Mouse (Mus musculus) ovary, postnatal 10 days (tissue): Measurements from ENCODE around the gene Fchsd2.

Experiments
- DNase-seq: peaks from one replicate; pipeline ENCODE4 v3.0.0; 2022; ENCODE audit warnings: low spot score

Gene Fchsd2

DNA sequence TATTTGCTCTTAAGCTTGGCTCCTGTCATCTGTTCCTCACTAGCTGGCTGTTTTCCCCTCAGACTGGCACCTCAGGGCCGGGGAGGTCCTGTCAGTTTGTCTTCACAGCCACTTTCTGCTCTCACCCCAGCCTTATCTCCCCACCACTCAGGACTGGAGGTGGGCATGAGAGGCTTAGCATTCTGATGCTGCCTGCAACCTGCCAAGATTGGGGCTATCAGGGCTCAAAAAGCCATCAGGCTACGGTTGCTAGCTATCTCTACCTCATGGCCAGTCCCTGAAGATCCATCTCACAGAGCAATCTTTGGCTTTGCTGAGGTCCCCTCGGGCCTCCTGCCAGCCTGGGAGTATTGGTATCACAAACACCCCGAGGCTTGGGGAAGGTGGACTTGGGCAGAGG is 226.2 kb downstream of the Fchsd2 start:
- DNase-seq, result no peak

DNA sequence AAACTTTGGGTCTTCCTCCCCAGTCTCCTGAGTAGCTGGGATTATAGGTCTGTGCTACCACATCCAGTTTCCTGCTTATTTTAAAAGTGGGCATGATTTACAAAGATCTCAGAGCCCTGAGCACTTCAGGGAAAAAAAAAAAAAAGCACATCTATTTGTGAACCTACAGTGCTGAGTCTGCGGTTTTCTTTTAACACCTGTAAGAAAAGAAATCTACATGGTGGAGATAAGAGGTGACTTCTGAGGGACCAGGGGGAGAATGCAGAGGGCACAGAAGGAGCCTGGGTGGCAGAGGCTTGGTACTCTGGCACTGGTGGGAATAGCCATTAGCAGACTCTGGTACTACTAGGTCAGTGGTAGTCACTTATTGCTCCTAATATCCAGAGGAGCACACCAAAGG is 227.1 kb downstream of the Fchsd2 start:
- DNase-seq, result no peak

DNA sequence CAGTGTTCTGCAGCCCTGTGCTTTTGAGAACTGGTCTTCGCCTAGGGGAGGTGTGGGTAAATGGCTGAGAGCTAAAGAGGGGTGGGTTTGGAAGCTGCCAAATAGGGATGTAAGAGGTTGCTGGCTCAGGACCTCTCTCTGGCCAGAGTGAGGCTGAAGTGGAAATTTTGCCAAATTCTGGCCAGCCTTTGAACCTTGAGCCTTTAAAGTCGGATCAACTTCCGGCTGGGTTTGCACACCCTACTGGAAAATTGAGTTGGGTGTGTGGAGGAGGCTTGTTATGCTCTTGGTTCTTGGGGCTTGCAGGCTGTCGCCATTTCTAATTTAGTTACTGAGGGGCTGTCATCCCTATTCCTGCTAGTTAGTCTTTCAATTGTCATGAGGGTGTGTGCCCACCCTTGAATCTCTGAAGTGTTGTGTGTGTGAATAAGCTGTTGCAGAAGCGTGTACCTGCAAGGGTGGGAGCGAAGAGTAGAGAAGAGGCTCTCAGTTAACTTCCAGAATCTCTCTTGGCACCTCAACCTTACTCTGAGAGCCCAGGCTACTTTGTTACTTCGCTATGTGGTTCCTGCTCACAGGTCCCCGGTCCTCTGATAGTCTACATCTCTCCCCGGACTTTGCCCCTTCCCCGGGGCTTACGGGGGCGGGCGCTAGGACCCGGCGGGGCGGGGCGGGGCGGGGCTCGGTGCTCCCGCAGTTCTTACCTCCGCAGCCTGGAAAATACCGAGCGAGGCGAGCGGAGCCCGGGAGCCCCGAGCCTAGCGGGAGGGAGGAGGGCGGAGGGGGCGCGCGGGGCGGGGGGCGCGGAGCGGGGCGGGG is 227.9 kb downstream of the Fchsd2 start:
- DNase-seq, result peak; percentile 10

DNA sequence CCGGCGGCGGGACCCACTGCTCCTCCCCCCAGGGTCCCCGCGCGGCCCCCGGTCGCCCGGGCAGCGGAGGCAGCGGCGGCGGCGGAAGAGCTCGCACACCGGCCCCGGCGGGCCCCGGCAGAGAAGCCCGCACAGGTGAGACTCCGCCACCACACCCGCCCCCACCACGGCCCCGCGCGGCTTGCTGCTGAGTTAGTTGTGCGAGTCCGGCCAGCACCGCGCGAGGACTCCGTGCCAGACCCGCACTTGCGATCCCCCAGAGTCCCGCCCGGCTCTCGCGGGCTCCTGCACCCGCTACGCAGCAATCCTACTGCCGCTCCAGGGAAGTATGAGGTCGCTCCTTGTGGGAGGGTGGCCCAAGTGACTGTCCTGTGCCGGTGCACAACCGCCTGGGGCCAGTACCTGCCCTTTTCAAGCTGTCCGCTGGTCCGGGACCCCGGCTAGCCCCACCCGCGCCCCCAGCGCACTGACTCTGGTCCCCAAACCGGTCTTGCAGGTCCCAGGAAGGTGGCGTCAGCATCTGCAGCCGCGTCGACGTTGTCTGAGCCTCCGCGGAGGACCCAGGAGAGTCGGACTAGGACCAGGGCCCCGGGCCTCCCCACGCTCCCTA is 228.7 kb downstream of the Fchsd2 start:
- DNase-seq, result peak; percentile 35

DNA sequence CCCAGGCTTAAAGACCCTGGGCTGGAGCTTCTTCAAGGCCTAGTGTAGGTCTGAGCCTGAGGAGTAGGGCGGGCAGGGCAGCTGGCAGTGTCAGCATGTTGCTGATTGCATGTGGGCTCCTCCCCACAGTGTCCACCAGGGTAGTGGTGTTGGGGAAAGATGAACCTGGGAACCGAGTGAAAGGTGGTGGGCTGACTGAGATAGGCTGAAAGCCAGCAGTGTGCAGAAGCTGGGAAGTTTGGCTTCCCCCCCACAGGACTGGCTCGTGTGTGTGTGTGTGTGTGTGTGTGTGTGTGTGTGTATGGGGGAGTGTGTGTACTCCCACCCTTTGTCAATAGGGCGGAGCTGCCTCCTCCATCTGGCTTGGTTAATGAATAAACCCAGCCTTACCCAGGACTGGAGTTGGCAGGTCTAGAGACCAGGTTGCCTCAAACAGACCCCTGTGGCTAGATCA is 230.5 kb downstream of the Fchsd2 start:
- no peak for DNase-seq

DNA sequence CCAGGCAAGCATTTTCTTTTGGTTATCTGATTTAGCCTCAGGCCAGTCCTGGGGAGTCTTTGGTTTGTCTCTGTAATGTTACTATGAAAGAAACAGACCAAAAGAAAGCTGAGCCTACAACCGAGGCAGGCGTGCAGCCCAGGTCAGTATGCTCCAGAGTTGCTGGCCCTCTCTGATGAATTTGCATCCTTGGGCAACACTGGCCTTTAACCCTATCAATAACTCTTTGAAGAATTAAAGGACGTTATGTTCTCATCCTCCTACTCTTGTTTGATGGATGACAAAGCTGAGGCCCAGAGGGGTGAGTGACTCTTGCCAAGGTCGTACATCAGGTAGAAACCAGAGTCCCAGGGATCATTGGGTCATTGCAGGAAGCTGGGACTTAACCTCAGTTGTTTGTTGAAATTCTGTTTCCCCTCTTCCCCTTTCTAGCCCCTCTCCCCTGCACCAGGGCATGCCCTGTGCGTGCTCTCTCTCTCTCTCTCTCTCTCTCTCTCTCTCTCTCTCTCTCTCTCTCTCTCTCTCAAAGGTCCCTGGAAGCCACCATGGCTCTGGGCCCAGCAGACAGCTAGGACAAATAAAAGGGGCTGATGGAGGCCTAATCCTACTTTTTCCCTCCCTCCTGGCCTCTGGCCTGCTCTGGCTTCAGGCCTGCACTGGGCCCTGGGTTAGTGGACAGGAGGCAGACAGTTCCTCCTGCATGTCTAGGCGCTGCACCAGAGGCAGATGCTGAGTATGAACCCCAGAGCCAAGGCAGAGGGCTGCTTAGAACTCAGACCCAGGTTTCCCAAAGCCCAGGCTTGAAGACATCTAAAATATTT is 231.7 kb downstream of the Fchsd2 start:
- DNase-seq, result no peak

DNA sequence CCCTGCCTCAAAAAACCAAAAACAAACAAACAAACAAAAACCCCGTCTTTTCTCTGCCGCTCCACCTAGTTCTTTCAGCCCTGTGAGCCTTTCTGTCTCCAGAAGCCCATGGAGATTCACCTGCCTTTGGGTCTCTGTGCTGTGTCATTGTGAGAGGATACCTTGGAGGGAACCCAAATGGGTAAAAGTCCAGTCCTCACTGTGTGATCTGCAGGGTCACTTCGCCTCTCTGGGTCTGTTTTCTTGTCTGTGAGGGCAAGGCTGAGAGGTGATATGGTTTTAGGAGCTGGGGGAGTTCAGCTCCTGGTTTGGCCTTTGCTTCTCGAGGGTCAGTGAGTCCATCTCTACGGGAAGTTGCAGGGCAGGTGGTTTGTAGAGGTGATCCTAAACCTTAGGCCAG is 233.3 kb downstream of the Fchsd2 start:
- no peak for DNase-seq

DNA sequence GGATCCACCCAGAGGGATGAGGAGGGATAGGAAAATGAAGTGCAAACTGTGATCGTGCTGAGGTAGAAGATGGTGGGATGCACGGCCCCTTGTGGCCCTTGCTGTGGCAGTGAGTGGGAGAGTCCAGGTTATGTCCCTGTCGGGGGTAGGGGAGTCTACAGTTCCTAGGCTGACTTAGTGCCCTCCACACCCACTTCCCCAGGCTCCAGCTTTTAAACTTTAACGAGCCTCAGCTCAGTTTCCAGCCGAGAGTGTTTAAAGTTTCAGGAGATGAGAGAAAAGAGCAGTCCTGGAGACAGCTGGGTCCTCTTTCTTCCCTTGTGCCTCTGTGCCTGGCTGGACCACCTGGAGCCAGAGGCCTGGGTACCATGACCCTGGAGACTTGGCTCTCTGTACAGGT is 234.6 kb downstream of the Fchsd2 start:
- no peak for DNase-seq

DNA sequence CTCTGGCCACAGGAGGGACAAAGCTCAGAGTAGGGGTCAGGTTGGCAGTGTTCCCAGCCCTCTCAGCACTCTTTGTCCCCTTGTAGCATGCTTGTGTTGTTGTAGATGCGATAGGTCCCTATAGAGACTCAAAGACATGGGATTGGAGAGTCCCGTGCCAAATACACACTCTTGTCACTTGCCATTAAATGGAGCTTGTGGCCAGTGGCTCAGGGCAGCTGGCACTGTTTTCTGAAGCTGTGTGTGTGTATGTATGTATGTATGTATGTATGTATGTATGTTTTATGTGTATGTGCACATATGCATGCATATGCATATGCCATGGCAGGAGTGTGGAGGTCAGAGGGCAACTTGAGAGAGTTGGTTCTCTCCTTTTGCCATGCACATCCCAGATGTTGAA is 235.1 kb downstream of the Fchsd2 start:
- DNase-seq, result no peak

DNA sequence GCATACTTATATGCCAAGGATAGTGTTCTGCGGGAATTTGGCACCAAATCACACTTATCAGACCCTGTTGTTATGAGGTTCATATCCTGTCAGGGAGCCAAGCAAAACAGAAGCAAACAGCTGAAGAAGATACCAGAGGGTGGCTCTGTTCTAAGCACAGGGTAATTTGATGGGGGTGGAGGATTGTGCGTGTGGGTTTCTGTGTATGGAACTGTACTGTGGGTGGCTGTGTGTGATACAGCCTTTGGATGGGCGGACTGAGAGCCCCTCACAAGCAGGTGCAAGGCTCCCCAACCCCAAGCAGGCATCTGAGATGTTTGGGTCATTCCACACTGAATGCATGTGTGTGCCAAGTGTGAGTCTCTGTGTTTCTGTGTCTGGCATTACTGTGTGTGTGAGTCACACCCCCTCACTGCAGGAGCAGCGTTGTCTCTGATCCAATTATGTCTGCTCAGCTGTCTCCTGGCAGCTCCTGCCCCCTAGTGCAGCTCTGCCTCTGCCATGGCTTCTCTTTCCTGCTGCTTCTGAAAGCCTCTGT is 236.0 kb downstream of the Fchsd2 start:
- no peak for DNase-seq

DNA sequence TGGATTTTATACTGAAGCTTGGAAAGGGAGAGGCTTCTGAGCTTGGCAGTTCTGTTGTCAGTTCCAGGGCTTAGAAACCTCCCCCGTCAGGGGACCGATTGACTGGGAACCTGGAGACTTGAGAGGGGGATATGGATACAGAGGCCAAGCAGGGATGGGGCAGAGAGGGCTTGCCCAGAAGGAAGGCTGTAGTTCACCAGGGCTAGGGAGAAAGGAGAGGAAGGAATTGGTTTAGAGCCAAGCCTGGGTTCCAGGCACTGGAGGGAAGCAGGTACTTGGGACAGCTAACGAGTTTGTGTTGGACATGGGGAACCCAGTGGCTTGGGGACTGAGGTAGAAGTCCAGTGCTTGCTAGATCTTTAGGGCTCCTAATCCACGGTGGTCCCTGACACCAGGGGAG is 236.9 kb downstream of the Fchsd2 start:
- DNase-seq, result no peak

DNA sequence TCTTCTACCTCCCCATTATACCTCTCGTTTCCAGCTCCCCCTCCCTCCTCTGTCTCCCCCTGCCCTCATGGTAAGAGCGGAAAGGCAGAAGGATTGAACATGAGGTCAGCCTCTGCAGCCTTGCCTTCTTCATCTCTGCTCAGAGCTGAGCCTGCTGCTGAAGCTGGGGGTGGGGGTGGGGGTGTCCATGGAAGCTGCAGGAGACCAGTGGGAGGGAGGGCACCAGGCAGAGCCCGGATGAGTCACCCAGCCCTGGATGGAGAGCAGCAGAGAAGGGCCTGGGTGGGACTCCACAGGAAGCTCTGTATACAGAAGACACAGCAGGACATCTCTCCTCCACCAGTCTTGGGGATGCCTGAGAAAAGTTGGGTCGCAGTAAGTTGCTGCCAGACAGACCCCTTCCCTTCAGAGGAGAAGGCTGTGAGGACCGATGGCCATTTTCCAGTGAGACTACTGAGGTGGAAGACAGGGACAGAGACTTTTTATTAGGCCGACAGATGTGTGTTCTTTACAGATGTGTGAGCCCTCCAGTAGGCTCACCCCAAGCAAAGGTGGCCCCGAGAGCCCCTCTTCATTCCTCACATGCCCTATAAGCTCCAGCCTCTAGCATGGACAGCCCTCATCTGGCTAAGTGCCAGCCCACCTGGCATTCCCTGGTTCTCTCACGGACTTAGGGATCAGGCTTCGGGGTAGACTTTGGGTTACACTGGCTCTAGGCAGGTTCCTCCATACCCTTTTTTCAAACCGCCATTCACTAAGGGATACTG is 237.6 kb downstream of the Fchsd2 start:
- no peak for DNase-seq

DNA sequence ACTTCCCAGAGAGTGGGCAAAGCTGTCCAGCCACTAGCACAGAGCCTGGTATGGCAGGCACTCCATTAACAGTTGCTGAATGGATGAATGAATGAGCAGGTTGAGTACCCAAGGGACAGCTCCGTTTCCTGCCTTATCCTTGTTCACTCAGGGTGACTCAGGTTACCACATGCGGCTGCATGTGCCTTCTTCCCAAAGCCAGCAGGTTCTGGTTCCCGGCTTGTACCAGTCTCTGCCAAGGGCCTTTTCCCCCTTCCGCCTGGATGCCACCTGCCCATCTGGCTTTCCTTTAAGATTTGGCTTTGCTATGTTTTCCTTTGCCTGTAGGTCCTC is 238.1 kb downstream of the Fchsd2 start:
- no peak for DNase-seq

DNA sequence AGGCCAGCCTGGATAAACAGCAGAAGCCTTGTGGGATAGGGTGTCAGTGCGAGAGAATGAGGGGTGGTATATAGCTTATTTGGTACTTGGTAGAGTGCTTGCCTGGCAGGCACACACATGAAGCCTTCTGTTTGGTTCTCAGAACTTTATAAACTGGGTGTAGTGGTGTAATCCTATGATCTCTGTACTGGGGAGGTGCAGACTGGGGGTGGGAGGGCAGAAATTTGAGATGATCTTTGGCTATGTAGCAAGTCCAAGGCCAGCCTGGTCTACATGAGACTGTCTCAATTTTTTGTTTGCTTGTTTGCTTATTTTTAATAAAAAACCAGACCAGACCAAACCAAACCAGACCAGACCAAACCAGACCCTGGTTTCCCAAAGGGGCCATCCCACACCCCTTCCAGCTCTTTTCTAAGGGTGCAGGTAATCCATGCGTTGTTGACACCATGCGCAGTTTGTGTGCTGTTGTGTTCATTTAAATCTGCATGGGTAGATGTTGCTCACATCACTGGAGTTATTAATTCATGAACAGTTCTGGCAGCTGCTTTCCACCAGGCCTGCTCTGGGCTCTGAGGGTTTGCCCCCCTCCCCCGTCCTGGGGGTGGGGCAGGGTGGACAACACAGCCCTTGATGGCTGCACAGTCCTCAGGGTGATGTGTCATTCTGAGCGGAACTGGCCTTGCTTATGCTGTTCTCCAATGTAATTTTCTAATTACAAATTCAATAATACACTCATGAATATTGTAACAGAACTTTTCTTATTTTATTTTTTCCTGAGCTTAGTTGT is 239.6 kb downstream of the Fchsd2 start:
- no peak for DNase-seq
